Mouse (Mus musculus) inflammation-experienced regulatory T-cells, adult 6 months (primary cell): ENCODE results near the gene Ppm1b. TPM values are rescaled to one million over a fixed set of nuclear protein-coding genes. Genes with fewer than 3 reads are reported as not detected.

ENCODE experiments used
- ATAC-seq: one replicate; pipeline ENCODE4 v1.8.0; 2017
- polyA plus RNA-seq, 3 experiments: library from polyadenylated mRNA; unstranded; fragments of 100-300 nt; shearing (Covaris generic); gene quantifications; one replicate each; pipeline ENCODE4 v1.2.1; 2017

The Ppm1b gene
- polyA plus RNA-seq, 3 experiments from 2014 or later, result 14.8 to 20.7 (median 15.6) TPM

- no peak for ATAC-seq
Measured at GRCm38 (mm10) chr17:85072383-85072782, 115.8 kb downstream of the Ppm1b start.

- no peak for ATAC-seq
Measured at GRCm38 (mm10) chr17:85073214-85073613, 116.7 kb downstream of the Ppm1b start.

Other genes with a start within 250 kb of the Ppm1b start
- 10 to 100 TPM in 2 of 3 experiments, 1 to 10 TPM in 1; 9.5 to 13.4 (median 11.6) TPM for gene Lrpprc, start 166.0 kb upstream of the Ppm1b start, polyA plus RNA-seq
- gene Slc3a1, start 71.6 kb downstream of the Ppm1b start, polyA plus RNA-seq, result under 1 TPM; 0.25 to 0.55 (median 0.40) TPM
- gene Prepl, start 133.5 kb downstream of the Ppm1b start, polyA plus RNA-seq, result 10 to 100 TPM in 1 of 3 experiments, 1 to 10 TPM in 2; 9.3 to 10.9 (median 9.9) TPM
- gene Camkmt, start 133.8 kb downstream of the Ppm1b start, polyA plus RNA-seq, result 10 to 100 TPM in 1 of 3 experiments, 1 to 10 TPM in 2; 5.6 to 10.0 (median 10.0) TPM